Mouse (Mus musculus) splenic B cell, adult 2 months (primary cell): Measurements from ENCODE around the gene Prpsap1.
"Not testable (repeated sequence)": the region's sequence is repeated elsewhere in the genome, so short reads cannot be mapped to it uniquely, and the experiment has no call there.

Experiments used
- DNase-seq: peaks from one replicate; pipeline ENCODE4 v3.0.0-alpha.2; 2011; ENCODE audit warnings: low read depth, low spot score
- H3K27me3 ChIP-seq: 2 replicates; pipeline ENCODE4 v1.6.1; 2012; ENCODE audit warnings: mild to moderate bottlenecking, low read length, moderate library complexity, mixed read lengths; ENCODE audit not compliant: control insufficient read depth, poor library complexity, insufficient read depth, severe bottlenecking
- H3K36me3 ChIP-seq: 2 replicates; pipeline ENCODE4 v1.6.1; 2012; ENCODE audit warnings: mild to moderate bottlenecking, low read length, moderate library complexity, mixed read lengths; ENCODE audit not compliant: control insufficient read depth, poor library complexity, insufficient read depth, severe bottlenecking

The Prpsap1 gene

DNA sequence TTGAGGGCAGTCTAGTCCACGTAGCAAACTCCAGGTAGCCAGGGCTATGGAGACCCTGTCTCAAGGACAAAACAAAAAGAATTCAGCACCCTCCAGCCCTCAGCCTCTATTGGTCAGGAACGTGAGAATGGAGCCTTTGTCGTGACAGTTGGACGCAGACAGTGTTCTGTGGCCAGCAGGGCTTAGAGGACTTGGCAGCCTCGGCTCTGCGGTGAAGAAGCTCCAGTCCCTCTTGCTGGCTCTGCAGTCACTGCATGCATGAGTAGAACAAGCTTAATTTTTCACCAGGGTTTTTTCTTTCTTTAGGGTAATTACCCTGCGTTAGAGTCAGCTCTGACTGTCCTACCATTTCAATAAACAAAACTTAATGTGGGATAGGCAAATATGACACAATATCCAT is 12.2 kb downstream of the Prpsap1 start:
- peaks cover 17% of the 10 kb centered on the region for H3K36me3 ChIP-seq
- DNase-seq: no peak
- H3K27me3 ChIP-seq: no peaks in the 10 kb centered on the region

DNA sequence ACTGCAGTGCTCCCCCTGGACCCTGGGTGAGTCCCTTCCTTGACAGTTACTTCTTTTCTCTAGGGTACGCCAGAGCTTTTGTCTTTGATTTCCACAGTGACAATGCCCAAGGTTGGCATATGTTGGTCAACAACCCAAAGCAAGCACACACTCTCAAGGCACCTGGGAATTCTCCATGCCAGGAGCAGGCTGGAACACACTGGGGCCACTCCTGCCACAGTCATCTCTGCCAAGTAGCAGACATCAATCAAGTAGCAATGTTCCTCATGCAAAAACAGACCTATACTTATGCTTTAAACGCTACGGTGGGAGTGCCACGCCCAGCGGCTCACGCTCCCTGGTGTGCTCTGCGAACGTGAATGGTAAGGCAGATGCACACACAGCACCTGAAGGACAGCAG is 13.0 kb downstream of the Prpsap1 start:
- no peak for DNase-seq
- no peaks in the 10 kb centered on the region for H3K27me3 ChIP-seq
- peaks cover 14% of the 10 kb centered on the region for H3K36me3 ChIP-seq

DNA sequence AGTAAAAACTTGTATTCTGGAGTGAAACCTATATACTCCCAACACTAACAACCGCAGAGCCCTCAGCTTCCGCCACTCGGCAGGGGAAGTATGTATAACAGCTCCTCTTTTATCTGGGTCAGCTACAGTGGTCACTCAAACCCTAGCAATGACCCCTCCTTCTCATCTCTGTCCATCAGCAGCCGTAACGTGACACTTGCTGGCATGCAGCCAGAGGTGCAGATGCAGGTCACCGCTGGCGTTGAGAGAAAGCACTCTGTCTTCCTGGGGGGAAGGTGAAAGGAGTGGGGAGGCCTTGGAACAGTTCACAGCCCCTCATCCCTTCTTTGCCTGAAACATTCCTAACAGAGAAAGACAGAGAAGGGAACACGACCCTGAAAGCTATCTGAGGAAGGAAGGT is 14.2 kb downstream of the Prpsap1 start:
- H3K36me3 ChIP-seq: peaks cover 9% of the 10 kb centered on the region
- no peaks in the 10 kb centered on the region for H3K27me3 ChIP-seq
- DNase-seq: no peak

DNA sequence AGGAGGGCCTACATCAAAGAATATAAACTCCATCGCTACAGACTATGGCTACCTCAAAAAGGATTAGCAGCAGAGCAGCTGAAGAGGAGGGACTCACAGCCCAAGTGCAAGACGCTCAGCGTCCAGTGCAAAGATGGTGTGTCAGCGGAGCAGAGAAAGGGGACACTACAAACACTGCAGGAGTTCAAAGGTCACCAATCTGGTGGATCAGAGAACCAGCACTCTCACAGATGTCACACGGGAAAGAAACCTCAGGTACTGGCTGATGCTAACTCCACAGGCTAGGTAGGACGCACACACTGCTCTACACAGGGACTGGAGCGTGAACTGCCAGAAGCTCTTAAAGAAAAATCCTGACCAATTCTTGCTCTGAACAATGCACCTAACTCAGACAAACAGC is 15.0 kb downstream of the Prpsap1 start:
- DNase-seq: no peak
- Histone ChIP-seq H3K27me3 (no peaks in the 10 kb centered on the region), H3K36me3 (peaks cover 11% of the 10 kb centered on the region)

DNA sequence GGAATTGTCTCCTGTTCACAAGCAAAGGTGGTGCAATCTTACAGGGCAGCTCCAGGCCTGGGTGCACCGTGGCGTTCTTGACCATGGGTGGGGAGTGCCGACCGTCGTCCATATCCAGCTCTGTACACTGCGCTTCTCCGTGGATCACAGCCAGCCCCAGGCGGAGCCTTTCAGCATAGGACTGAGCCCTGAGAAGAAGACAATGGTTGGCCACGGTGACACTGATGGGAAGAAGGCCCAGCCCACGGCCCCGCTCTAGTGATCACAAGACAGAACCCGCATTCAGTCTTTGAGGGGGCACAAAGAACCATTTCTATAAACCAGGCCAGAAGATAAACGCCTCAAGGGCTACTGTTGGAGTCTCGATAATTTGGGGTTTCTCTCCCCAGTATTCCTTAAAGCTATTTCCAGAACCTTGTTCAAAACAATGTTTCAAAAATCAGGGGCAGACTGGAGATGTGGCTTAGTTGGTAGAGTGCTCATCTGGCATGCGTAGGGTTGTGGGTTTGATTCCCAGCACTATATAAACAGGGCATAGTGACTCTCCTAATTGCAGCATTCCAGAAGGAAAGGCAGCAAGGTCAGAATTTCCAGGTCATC is 16.7 kb downstream of the Prpsap1 start:
- Histone ChIP-seq H3K27me3 (no peaks in the 10 kb centered on the region), H3K36me3 (peaks cover 17% of the 10 kb centered on the region)
- DNase-seq: no peak

DNA sequence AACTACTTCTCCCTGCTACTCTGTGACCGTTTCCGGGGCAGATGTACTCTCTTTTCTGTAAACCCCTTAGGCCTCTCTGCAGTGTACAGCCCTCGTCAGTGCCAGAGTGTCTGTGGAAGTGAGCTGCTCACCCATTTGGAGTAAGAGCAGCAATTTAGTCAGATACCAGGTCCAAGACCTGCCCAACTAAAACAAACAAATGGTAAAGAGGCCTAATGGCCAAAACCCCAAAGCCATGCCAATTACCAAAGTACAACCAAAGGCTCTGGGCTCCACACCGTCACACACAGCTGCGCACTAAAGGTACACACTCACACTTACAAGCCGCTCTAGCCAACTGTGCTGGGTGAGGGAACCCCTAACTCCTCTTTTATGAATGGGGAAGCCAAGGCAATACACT is 17.3 kb downstream of the Prpsap1 start:
- DNase-seq: no peak
- peaks cover 18% of the 10 kb centered on the region for H3K36me3 ChIP-seq
- H3K27me3 ChIP-seq: no peaks in the 10 kb centered on the region

DNA sequence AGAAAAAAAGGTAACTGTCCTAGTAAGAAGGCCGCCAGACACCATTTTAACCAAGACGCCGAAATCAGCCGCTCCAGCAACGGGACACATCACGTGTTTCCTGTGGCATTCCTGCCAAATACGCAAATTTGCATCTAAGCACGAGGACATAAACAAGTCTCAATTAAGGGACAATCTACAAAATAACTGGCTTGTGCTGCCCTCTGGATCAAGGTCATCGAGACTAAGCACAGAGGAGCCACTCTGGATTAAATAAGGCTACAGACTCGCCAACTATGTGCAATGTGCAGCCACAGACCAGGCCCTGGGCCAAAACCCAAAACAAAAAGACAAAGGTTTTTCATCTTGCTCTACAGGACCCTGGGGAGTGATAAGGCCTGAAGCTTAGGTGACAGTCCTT is 18.0 kb downstream of the Prpsap1 start:
- DNase-seq: no peak
- Histone ChIP-seq H3K36me3 (peaks cover 17% of the 10 kb centered on the region), H3K27me3 (no peaks in the 10 kb centered on the region)

DNA sequence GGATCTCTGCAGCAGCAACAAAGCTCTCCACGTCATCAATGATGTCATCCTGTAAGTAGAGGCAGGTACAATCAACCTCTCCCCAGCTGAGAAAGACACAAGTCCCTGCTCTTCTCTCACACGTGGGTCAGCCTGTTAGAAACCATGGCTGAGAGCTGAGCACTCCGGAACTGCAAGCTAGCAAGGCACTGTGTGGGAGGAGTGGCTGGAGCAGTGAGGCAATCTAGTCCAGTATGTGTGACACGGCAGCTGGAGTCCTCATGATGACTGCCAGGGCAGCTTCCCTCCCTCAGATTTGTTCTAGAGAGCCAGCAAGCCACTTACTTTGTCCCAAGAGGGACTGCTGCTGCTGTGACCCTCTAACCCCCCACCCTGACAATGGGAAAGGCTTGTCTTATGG is 21.7 kb downstream of the Prpsap1 start:
- Histone ChIP-seq H3K36me3 (peaks cover 15% of the 10 kb centered on the region), H3K27me3 (no peaks in the 10 kb centered on the region)
- no peak for DNase-seq

DNA sequence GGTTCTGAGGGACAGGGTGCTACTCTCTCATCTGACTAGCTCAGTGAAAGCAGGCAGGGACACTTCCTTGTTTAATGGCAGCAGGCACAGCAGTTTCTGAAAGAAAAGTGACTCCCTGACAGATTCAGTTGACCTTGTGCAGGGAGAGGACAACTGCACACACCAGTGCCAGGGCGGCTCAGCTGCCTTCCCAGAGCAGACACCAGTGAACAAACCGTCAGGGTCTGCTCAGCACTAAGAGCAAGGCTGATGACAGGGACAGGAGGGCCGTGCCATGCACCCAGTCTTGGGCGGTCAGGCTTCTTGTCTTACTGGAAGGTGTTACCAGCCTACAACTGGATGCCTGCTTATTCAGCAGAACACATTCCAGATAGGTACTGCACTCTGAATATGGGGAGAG is 23.1 kb downstream of the Prpsap1 start:
- peaks cover 12% of the 10 kb centered on the region; the same call in 1 of the 2 replicates for H3K36me3 ChIP-seq
- no peak for DNase-seq

DNA sequence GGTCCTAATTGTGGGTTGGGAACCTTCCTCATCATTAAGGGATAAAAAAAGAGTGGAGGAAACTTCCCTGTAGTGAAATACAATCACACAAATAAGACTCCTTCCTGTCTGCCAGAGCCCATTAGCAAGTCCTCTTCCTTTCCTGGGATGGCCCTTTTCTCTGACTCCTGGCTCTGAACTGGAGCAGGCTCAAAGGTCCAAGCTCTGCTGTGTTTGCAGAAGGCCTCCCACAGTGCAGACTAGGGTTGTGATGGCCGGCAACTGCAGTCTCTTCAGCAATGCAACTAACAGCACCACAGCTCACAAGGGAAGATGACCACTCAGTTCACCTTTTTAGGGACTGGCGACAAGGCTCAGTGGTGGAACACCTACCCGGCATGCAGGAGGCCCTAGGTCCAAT is 23.8 kb downstream of the Prpsap1 start:
- Histone ChIP-seq H3K36me3 (peaks cover 10% of the 10 kb centered on the region; the same call in 1 of the 2 replicates), H3K27me3 (no peaks in the 10 kb centered on the region)
- DNase-seq: no peak

More for the DNA sequence above, 23.1 kb downstream of the Prpsap1 start:
- H3K27me3 ChIP-seq: no peaks in the 10 kb centered on the region

DNA sequence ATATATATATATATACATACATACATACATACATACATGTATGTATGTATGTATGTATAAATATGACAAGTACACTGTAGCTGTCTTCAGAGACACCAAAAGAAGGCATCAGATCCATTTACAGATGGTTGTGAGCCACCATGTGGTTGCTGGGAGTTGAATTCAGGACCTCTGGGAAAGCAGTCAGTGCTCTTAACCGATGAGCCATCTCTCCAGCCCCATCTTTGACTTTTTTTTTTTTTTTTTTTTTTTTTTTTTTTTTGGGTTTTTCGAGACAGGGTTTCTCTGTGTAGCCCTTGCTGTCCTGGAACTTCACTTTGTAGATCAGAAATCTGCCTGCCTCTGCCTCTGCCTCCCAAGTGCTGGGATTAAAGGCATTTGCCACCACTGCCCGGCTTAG is 25.7 kb downstream of the Prpsap1 start:
- H3K27me3 ChIP-seq, H3K36me3 ChIP-seq, DNase-seq: not testable (repeated sequence)

DNA sequence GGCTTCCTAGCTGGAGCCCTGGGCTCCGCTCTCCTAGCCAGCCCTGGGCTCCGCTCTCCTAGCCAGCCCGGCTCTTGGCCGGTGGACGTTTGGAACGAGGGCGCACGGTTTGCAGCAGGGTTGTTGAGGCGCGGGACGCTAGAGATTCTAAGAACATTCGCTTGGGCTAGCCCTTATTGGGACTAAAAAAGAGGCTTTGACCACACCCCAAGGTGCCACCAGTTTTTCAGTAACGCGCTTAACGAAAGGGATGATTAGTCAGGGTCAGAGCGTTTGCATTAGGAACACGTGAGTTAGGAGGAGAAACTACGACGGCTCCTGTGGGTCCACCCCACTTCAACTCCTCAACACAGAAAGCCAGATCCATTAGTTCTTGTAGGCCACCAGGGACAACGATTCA is 27.9 kb downstream of the Prpsap1 start, which contains the start of gene Qrich2:
Qrich2 (minus strand) TSS at position 101 of the 400 bp plus-strand sequence.
- Histone ChIP-seq H3K27me3 (no peaks in the 10 kb centered on the region), H3K36me3 (no peaks in the 10 kb centered on the region)
- no peak for DNase-seq

DNA sequence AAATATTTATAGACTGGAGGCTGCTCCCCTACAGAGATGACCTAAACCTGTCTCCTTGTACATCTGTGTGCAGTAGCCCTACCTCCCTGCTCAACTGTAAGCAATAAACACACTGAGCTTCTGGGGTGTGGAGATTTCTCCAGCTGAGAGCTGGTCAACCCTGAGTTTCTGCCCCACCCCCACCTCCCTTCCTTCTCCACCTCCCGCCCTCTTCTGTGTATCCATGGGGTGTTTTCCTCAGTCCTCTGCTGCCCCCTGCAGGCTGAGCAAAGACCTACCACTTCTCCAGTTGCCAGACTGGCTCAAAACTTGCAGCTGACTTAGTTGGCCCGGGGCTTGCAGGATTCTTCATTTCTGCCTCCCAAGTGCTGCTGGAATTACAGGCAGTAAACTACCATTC is 30.2 kb downstream of the Prpsap1 start:
- peak; percentile 88 for DNase-seq
- no peaks in the 10 kb centered on the region for H3K36me3 ChIP-seq
- no peaks in the 10 kb centered on the region for H3K27me3 ChIP-seq

DNA sequence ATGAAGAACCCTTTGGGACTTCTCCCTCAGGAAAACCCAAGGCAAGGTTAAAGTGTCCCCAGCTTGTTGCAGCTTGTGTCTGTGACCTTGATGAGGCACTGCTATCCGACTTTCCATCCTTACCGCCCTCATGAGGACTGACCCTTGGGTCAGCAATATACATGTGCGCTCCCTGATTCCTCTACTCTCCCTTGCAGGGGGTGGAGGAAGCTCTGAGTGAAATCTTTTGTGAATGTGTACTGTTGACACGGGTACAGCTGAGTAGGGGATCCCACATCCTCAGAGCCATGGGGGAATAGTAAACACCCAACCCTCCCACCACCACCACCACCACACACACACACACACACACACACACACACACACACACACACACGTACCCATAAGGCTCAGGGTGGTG is 30.7 kb downstream of the Prpsap1 start:
- H3K36me3 ChIP-seq: no peaks in the 10 kb centered on the region
- DNase-seq: no peak
- no peaks in the 10 kb centered on the region for H3K27me3 ChIP-seq

DNA sequence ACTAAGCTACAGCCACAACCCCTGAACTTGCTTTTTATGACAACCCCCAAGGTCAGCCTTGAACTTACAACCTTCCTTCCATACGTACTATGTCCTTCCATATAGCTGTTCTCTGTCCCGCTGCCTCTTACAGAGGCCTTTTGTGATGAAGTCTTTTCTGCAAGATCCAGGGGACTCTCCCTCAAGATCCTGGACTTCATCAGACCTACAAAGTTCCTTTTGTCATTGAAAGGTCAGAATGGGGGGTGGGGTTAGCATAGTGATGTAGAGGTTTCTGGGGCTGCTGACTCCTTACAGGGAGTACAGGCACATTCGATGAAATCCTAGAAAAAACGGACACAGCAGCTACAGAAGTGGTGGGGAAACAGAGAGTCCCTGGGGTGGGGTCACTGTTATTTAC is 34.2 kb downstream of the Prpsap1 start:
- no peaks in the 10 kb centered on the region for H3K27me3 ChIP-seq
- no peak for DNase-seq
- H3K36me3 ChIP-seq: no peaks in the 10 kb centered on the region

DNA sequence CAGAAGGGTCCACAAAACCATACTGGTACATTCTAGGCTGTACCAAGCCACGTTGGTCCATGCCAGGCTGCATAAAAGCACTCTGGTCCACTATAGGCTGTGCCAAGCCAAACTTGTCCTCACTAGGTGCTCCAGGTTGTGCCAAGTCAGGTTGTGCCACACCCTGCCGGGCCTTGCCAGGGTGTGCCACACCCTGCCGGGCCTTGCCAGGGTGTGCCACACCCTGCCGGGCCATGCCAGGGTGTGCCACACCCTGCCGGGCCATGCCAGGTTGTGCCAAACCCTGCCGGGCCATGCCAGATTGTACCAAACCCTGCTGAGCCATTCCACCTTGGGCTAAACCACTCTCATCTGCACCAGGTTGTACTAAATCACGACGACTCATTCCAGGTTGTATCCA is 37.8 kb downstream of the Prpsap1 start:
- Histone ChIP-seq H3K36me3 (no peaks in the 10 kb centered on the region), H3K27me3 (no peaks in the 10 kb centered on the region)
- no peak for DNase-seq
